Mouse (Mus musculus) monocyte, adult 5-6 weeks (primary cell): ENCODE results near the gene Clec2d. TPM values are rescaled to one million over a fixed set of nuclear protein-coding genes. Genes with fewer than 3 reads are reported as not detected.
"Not testable (repeated sequence)": the region's sequence is repeated elsewhere in the genome, so short reads cannot be mapped to it uniquely, and the experiment has no call there.

Experiments
- ATAC-seq: fragments of 153-309, 156-312 bp; replicated peaks from 2 replicates; pipeline ENCODE4 v1.8.0; 2017; ENCODE audit warnings: mild to moderate bottlenecking; ENCODE audit not compliant: low TSS enrichment, insufficient number of reproducible peaks, severe bottlenecking, poor library complexity, low FRiP score
- total RNA-seq: library from RNA; stranded (forward); fragments of 200-1000, 200-491, 200-594 nt; gene quantifications from 3 replicates; pipeline ENCODE4 v1.2.3, GENCODE M21; 2017

Gene Clec2d
- total RNA-seq = 222 to 328 TPM (median 282 TPM) in 3 replicates

DNA sequence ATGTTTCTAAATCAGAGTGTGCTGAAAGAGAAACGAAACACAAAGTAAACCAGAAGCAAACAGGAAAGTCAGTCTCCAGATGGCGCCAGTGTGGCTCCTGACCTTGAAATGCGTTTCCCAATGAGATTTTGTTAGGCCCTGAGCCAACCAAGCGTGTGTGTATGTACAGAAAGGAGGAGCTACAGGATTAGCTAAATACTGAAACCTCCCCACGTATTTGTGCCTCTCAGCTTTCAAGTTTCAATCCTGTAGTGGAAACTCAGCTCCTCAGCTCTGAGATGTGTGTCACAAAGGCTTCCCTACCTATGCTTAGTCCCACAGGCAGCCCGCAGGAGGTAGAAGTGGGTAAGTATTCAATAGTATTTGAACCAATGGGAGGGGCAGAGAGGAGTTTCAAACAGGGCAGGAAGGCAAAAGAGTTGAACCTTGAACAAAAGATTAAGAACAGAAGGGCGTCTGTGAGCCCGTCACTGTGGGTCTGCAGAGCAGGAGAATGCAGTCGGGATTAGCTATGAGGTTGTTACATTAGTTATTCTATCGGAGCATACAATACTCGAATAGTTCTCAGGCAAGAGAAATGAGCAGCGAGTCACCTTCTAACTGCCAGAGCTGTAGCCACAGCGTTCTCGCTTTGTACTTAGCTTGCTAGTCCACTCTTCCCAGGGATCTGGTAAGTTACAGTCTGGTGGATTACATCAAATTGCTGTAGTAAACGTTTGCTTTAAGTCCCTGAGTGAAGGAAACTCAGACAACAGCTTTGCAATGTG lies at the start of gene Clec2d:
Clec2d (plus strand) TSS at position 213 of the 767 bp plus-strand sequence.
- ATAC-seq = peak; percentile 98

DNA sequence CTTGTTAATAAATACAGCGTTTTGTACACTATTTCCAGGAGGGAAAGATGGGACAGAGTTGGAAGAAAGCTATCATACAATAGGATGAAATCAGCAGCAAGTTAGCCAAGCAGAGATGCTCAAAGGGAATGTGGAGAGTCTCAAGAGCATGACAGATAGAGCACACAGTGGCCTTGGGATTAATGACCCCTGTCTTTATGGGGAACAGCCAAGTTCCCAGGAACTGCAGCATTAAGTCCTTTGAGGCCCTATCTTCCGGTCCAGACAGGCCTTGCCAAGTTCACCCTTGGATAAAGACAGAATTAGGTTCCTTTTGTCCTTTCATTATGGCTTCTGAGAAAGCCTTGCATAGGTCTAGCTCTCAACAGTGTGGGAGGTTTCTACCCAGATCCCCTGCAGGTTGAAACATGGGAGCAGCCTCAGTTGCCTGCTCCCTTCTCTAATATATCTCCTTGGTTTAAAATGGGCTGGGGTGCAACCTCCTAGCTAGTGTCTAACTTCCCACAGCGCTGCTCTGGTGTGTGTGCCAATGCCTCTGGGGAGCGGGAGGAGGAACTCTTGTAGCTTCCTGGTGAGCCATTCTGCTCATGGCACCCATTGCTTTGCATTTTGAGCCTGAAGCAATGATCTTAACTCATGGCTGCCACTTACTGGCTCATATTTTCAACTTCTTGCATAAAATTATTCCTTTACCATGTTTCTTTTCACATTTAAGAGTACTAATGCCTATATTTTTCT lies 47.6 kb upstream of the Clec2d start:
- no peak for ATAC-seq

DNA sequence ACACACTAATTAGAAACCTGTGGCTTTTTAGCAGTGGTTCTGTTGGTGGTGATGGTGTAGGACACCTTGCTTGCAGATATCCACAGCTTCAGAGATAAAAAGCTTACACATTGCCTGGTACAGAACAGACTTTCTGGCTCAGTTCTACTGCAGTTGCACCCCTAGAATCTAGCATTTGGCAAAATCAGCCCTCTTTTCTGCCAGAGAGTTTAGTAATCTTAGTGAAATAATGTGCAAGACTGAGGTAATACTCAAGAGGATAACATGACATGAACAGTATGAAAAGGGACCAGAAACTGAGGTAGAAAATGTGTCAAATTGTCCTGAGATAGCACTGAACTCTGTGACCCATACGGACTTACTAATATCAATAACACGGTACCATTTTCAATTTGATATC lies 33.6 kb upstream of the Clec2d start:
- no peak for ATAC-seq

DNA sequence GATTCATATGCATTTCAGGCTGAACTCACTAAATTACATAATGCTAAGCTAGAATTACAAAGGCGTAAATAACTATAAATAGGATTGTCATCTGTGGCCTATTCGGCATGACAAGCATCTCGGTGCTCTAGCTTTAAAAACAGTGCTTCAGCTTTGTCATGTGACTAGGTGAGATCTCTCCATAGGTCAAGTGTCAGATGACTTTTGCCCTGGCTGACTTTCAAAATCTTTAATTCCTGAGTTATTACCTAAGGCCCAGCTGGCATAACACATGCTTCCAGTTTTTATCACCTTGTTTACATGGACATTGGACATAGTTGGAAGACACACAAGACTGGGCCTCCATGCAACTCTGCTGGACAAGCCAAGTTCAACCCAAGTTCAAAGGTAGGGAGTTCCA lies 20.3 kb upstream of the Clec2d start:
- ATAC-seq = no peak

DNA sequence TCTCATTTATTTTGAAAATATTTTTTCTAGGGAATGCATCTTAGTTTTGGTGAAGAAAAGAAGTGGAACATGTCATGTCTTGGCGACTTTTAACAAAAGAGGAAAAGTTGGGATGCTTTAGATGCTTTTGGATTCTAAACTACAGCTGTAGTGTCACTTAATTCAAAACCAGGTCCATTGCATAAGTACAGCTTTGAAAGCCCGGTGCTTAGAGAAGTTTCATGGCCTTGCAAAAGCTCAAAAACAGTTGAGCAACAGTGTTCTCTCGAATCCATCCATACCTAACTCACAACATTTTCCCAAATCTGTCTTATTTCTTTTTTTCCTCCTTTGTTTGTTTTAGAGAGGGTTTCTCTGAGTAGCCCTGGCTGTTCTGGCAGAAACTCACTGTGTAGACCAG lies 19.3 kb upstream of the Clec2d start:
- ATAC-seq = no peak

DNA sequence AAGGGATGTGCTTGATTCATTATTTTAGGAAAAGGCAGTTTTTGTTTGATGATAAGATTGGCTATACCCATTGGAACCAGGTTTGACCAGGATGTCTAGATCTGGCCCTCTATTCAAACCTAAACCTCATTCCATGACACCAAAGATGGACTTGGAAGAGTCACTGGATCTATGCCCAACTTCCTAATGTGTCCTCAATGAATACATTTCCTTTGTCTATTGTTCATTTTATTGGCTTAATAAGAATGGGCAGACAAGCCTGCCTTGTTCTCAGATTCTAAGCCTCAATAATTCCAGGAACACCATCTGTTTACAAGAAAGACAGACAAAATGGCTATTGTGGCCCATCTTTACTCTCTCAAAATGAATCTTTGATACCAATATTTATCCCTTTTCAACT lies 18.5 kb upstream of the Clec2d start:
- no peak for ATAC-seq

DNA sequence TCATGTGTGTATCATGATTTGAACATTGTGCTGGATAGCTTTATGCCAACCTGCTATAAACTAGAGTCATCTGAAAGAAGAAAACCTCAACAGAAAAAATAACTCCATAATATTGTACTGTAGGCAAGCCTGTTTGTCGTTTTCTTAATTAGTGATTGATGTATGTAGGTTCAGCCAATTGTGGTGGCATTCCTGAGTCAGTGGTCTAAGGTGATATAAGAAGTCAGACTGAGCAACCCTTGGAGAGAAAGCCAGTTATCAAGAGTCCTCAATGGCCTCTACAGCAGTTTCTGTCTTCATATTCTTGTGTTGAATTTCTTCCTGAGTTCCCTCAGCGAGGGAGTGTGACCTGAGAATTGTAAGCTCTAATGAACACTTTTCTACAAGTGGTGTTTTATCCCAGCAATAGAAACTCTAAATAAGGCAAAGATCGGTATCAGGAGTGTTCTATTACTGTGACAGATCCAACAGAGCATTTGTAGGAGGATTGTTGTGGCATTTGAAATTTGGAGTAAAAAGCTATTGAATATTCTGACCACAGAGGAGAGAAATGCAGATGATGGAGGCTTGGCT lies 17.7 kb upstream of the Clec2d start:
- ATAC-seq = no peak

DNA sequence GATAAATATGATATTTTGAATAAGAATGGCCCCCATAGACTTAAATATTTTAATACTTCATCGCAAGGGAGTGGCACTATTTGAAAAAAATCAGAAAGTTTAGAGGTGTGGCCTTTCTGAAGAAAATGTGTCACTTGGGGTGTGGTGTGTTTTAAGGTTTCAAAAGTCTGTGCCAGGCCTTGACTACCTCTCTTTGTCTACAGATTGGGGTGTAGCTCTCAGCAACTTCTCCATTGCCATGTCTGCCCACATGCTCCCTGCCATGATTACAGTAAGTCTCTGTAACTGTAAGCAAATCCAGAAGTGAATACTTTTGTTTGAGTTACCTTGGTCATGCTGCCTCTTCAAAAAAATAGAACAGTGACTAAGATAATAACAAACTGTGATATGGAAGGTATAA lies 16.8 kb upstream of the Clec2d start:
- peak; percentile 71 for ATAC-seq

DNA sequence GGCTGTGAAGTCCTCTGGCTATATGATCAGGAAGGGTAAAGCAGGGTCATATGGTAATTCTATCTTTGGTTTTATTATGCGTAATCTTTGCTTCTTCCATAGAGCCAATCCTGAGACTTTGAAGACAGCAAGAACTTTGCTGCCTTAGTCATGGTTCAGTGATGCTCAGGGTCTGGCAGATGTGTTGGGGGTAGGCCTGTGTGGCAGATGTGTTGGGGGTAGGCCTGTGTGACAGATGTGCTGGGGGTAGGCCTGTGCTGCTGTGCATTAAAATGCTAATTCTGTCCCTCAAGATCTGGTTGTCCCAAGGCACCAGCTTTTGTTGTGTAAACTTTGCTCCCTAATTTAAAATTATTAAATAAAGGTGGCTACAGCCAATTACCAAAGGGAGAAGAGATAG lies 9.5 kb upstream of the Clec2d start:
- no peak for ATAC-seq

DNA sequence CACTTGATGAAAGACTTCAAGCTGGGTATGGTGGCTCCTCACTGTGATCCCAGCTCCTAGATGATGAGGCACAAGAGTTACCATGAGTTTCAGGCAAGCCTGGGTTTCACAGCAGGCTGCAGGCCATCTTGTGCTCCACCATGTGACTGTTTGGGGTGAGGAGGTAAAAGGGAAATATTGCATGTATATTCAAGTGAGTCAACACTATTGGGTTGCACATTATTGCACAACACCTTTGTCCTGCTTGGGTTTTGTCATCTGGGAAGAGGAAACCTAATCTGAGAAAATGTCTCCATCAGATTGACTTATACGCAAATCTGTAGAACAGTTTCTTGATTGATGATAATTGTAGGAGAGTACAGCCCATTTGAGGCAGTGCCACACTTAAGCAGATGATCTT lies 8.7 kb upstream of the Clec2d start:
- no peak for ATAC-seq

DNA sequence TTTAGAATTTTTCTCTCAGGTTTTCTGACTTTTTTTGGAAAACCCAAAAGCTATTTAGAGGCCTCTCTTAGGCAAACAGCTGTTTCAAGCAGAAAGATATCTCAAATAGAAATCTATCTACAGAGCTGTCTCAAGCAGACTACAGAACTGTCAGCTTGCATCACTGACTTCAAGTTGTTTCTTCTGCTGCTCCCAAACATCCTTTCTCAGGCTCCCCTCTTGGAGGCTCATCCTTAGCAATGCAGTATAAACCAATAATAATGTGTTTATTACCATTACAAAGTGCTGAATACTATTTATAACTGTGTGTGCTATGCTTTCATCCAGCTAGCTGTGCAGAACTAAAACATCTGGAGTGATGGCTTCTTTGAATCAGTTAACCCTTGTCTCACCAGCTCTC lies 5.6 kb upstream of the Clec2d start:
- no peak for ATAC-seq

DNA sequence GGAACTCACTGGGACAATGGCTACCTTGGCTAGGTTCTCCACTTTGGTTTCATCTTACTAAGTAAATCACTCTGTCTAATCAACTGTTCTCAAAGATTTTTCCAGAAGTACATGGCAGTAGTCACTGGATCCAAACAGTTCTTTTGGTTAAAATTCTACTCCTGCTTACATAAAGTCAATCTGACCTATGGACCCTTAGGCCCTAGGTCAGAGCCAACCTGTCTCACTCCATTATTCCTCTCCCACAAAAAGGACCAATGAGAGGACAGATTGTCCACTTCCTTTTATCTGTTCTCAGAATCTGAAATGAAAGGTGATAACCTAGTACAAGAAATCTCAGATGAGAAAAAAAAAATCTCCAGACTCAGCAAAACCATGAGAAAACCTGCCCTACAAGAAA lies 4.8 kb upstream of the Clec2d start:
- ATAC-seq = no peak

DNA sequence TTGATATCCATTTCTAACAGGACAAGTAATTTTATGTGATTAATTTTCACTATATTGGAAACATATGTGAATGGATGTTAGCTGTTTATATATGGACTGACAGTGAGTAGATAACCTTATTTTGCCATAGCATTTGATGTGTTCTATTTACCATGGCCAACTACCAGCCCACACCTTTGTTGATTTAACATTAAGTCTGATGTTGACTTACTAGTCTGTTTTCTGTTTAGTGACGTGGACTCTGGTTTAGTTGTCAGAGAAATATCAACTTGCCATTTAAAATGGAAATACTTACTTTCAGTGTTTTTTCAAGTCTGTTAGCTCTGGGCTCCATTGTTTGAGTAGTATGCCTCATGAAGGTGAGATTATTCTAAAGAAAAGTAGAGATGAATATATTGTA lies 3.8 kb upstream of the Clec2d start:
- ATAC-seq = no peak

DNA sequence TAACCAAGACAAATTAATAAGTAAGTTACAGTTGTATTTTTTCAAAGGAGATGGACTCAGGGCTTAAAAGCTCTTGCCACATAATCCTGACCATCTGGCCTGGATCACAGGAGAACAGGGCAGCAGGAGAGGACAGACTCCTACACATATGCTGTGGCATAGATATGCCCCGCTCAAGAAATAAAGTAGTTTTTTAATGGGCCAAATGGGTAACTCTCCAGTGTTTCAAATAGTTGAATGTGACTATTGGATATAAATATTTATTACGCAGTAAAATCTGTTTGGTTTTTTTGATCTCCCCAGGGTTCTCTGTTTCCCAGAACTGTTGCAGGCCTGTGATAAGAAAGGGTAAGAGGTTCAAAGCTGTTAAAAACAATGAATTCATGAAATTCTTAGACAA lies 1.1 kb upstream of the Clec2d start:
- ATAC-seq = no peak

DNA sequence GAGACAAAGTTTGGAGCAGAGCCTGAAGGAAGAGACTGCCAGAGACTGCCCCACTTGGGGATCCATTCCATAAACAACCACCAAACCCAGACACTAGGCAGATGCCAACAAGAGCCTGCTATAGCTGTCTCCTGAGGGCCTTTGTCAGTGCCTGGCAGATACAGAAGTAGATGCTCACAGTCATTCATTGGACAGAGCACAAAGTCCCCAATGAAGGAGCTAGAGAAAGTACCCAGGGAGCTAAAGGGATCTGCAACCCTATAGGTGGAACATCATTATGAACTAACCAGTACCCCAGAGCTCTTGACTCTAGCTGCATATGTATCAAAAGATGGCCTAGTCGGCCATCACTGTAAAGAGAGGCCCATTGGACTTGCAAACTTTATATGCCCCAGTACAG lies 584 bp upstream of the Clec2d start:
- ATAC-seq = not testable (repeated sequence)

DNA sequence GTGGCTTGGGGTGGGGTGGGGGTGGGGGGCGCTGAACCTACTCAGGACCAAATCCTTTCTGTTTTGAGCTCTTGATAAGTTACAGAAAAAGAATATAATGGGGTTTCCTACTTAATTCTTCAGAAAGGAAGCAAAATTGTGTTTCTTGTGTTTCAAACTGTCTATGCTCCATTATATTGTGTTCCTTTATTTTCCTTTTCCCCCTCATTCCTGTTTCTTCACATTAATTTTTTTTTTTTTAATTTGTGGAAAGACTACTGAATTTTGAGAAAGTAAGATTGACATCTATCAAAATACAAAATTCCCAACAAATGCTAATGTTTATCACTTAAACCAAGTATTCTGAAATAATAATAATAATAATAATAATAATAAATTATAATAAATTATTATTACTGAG lies 834 bp downstream of the Clec2d start:
- no peak for ATAC-seq

DNA sequence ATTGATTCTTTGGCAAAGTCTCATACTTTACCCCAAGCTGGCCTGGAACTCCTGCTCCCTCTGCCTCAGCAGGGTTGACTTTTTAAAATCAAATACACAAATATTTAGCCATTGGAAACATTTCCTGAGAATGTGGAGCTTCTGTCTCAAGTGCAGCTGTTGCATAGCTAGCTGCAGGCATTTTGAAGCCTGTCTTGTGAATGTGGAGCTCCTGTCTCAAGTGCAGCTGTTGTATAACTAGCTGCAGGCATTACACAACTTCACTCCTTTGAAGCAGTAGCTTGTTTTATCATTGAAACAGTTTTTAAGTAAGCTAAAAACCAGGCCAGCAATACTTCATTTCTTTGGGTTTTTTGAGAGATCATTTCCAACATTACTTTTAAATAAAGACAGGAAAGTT lies 1.3 kb downstream of the Clec2d start:
- no peak for ATAC-seq

DNA sequence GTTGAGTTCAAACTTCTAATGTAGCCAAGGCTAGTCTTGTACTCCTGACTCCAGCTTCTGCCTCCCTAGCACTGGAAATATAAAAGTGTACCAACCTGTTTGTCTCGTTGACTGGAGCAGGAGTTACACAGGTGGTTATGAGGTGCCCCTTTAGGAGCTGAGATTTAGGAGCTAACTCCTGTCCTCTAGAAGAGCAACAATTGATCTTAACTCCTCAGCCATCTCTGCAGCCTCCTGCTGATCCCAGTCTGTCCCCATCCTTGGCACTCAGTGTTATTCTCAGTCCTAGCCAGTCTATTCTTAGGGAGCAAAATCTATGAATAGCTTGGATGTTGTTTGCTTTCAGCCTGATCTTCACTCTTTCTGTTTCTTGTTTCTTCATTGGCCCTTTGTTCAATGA lies 2.1 kb downstream of the Clec2d start:
- no peak for ATAC-seq

DNA sequence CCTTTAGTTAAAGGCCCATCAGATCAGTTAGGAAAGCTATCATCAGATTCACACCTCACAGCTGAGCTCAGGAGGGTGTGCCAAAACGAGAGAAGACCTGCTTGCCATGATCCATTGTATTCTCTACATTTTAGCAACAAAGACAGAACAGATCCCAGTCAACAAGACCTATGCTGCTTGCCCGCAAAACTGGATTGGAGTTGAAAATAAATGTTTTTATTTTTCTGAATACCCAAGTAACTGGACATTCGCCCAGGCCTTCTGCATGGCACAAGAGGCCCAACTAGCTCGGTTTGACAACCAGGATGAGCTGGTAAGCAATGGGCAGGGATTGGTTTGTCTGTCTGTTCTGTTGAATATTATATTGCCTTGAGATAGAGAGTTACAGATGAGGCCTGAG lies 3.6 kb downstream of the Clec2d start:
- not testable (repeated sequence) for ATAC-seq

DNA sequence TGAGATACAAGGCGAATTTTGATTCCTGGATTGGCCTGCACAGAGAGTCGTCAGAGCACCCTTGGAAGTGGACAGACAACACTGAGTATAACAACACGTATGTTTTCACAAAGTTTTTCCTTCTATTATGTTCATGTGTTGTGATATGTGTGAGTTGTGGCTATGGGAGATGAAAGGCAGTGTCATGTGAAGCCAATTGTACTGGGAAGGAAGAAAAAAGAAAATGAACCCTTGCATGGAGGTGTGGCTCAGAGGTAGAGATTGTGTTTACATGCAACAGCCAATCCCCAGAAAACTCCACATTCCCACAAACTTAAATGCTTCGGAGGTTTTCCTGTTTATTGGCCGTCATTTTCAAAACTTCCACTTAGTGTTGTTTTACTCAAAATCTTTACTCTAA lies 4.4 kb downstream of the Clec2d start:
- no peak for ATAC-seq
